Comparison of ENCODE assay signal across 7 mouse cellular contexts in the genomic region with DNA sequence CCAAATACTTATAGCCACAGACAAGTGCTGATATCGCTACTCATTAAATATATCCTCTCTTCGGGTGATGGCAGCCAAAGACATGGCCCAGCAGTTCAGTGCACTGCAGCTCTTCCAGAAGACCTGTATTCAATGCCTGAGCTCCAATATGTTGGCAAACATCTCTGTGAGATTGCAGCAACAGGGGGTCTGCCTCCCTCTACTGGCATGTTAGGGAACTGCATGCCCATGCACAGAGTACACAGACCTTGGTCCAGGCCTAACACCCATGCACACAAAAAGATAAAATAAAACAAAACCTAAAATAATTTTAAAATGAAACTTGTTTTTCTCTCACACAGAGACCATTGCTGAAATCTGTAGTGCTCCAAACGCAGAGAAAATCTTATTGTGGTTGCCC.
DNase-seq lines count a peak whose midpoint lies in the region; ATAC-seq lines count a peak whose summit lies in the region.
"Not testable (repeated sequence)": the region's sequence is repeated elsewhere in the genome, so short reads cannot be mapped to it uniquely, and the experiment has no call there.

No protein-coding gene starts in this region.

- H3K27me3 ChIP-seq in intestine, embryonic 16.5 days (replicated peaks; ENCODE audit: control insufficient read depth, insufficient read depth, low read length): not testable (repeated sequence)

- H3K4me2 ChIP-seq in intestine, embryonic 16.5 days (ENCODE audit: low read depth, low read length): not testable (repeated sequence)

- H3K27ac ChIP-seq in intestine, embryonic 16.5 days (ENCODE audit: low read length): not testable (repeated sequence)

- H3K36me3 ChIP-seq in intestine, embryonic 16.5 days (ENCODE audit: control insufficient read depth, insufficient read depth, low read length): not testable (repeated sequence)

- 31% methylated on average over 2 of the region's 3 CpGs for WGBS in intestine, embryonic 16.5 days

- ATAC-seq in common myeloid progenitor, adult 5-6 weeks (replicated peaks; ENCODE audit: low read depth, poor library complexity, severe bottlenecking): peak; percentile 79
- peak; percentile 52; the same call in 1 of the 2 replicates for ATAC-seq in intestine, embryonic 16.5 days
- peak; percentile 83 for ATAC-seq in megakaryocyte-erythroid progenitor cell, adult 5-6 weeks (replicated peaks; ENCODE audit: low FRiP score, low TSS enrichment, poor library complexity, severe bottlenecking)

- H3K4me3 ChIP-seq in intestine, embryonic 16.5 days (ENCODE audit: low read length): not testable (repeated sequence)

- not testable (repeated sequence) for H3K4me1 ChIP-seq in intestine, embryonic 16.5 days (ENCODE audit: control insufficient read depth, insufficient read depth, low read length)

- not testable (repeated sequence) for H3K9ac ChIP-seq in intestine, embryonic 16.5 days (ENCODE audit: low read depth, low read length)

- peak; percentile 47 to 86 for DNase-seq in adrenal gland, adult (ENCODE audit: inconsistent age in 2 of 2, low spot score in 1 of 2)
- peak; percentile 50 for DNase-seq in gastrocnemius, postnatal 14 days
- DNase-seq in left cerebral cortex, postnatal 10 days (ENCODE audit: extremely low spot score in 1 of 2, low spot score in 2 of 2): peak; percentile 36 to 48
- peak; percentile 65 for DNase-seq in right cerebral cortex, postnatal 14 days

- not testable (repeated sequence) for H3K9me3 ChIP-seq in intestine, embryonic 16.5 days (ENCODE audit: control insufficient read depth, low read length)

- intact Hi-C loops in gastrocnemius, postnatal 14 days (cut with DNase I; ENCODE audit: low total_unique reads); left cerebral cortex, postnatal 10 days (cut with DNase I): not testable (repeated sequence)
